Mouse (Mus musculus): Measurements from ENCODE around the gene Setd1b. TPM values are rescaled to one million over a fixed set of nuclear protein-coding genes. Genes with fewer than 3 reads are reported as not detected.

Setd1b gene
- total and polyA plus RNA-seq, 3 experiments: 0.50 to 9.1 (median 2.3) TPM

- H3K4me1 ChIP-seq (ENCODE audit: control insufficient read depth in 1 of 2, insufficient read depth in 2 of 2): no peaks in the 10 kb centered on the region
- no peaks in the 10 kb centered on the region for H3K79me2 ChIP-seq (replicated peaks; ENCODE audit: control insufficient read depth, extremely low read depth, insufficient read depth, poor library complexity, severe bottlenecking)
- dilution Hi-C loops (cut with MboI; ENCODE audit: extremely low pct_ligation_motif_present, extremely low pct_unique_long_range_greater_than_20kb, low sequenced_read_pairs) (no loop called here), in situ Hi-C loops (cut with MboI; ENCODE audit: low pct_ligation_motif_present, low pct_unique_long_range_greater_than_20kb, low sequenced_read_pairs) (loop anchor here (5.0 kb wide), 1 partner anchor 36 kb away; no protein-coding TSS in a partner anchor)
- TF ChIP-seq USF1 (IDR thresholded peaks at IDR 0.05; ENCODE audit: low read depth, low read length) (no peak), ELF1 (IDR thresholded peaks at IDR 0.05; ENCODE audit: low read depth, low read length) (no peak), BHLHE40 (IDR thresholded peaks at IDR 0.05; ENCODE audit: low read depth, low read length) (no peak), ZC3H11A (IDR thresholded peaks at IDR 0.05; ENCODE audit: low read depth, low read length) (no peak), E2F4 (IDR thresholded peaks at IDR 0.05; ENCODE audit: insufficient replicate concordance, low read depth, low read length) (no peak), IRF4 (IDR thresholded peaks at IDR 0.05; ENCODE audit: low read depth, low read length) (no peak), NELFE (IDR thresholded peaks at IDR 0.05; ENCODE audit: low read depth, low read length) (no peak)
- no peaks in the 10 kb centered on the region for H3K9me3 ChIP-seq (replicated peaks; ENCODE audit: low read length)
- no peak overlapping the region for H3K4me3 ChIP-seq (replicated peaks in 1 of 3; ENCODE audit: low read depth in 2 of 3, low read length in 2 of 3, poor library complexity in 1 of 3)
- H3K36me3 ChIP-seq (replicated peaks in 1 of 2; ENCODE audit: control insufficient read depth in 1 of 2, insufficient read depth in 1 of 2, low read length in 1 of 2): no peaks in the 10 kb centered on the region
- DNase-seq (ENCODE audit: extremely low read depth): no peak
- H3K9ac ChIP-seq (ENCODE audit: insufficient read depth, low read depth): no peak overlapping the region
- no peak overlapping the region for H3K27ac ChIP-seq (ENCODE audit: insufficient read depth, low read depth)
- peaks cover 15% of the 10 kb centered on the region for H3K27me3 ChIP-seq (replicated peaks)
- no peak overlapping the region for H3K4me2 ChIP-seq (ENCODE audit: insufficient read depth, low read depth, poor library complexity, severe bottlenecking)
Measured at GRCm38 (mm10) chr5:123190912-123191311, 48.9 kb downstream of the Setd1b start.

DNA sequence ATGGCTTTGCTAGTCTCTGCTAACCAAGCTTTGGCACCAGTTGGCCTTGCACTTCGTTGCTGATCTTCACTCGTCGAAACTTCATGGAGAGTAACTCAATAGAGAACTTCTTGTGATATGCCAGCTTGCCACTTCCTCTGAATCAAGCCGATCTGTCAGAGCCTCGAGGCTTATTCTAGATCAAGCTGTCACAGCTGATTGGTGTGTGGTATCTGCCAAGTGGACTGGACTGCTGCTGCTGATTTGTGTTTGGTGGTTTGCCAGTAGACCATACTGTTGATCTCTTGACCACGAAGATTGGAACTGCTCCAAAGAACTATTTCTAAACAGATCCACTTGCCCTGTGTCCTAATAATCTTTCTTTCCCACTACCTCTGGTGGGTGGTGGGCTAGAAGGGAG, 49.4 kb downstream of the Setd1b start:
- Histone ChIP-seq H3K27ac (ENCODE audit: insufficient read depth, low read depth) (no peak overlapping the region), H3K27me3 (replicated peaks) (peaks cover 12% of the 10 kb centered on the region), H3K9me3 (replicated peaks; ENCODE audit: low read length) (no peaks in the 10 kb centered on the region), H3K36me3 (replicated peaks in 1 of 2; ENCODE audit: control insufficient read depth in 1 of 2, insufficient read depth in 1 of 2, low read length in 1 of 2) (no peaks in the 10 kb centered on the region), H3K79me2 (replicated peaks; ENCODE audit: control insufficient read depth, extremely low read depth, insufficient read depth, poor library complexity, severe bottlenecking) (no peaks in the 10 kb centered on the region), H3K4me3 (replicated peaks in 1 of 3; ENCODE audit: low read depth in 2 of 3, low read length in 2 of 3, poor library complexity in 1 of 3) (no peak overlapping the region), H3K4me2 (ENCODE audit: insufficient read depth, low read depth, poor library complexity, severe bottlenecking) (no peak overlapping the region), H3K4me1 (ENCODE audit: control insufficient read depth in 1 of 2, insufficient read depth in 2 of 2) (no peaks in the 10 kb centered on the region; a peak in 1 of 4 replicates), H3K9ac (ENCODE audit: insufficient read depth, low read depth) (no peak overlapping the region)
- TF ChIP-seq ZKSCAN1 (IDR thresholded peaks at IDR 0.05; ENCODE audit: borderline replicate concordance, low read depth, low read length) (no peak), JUN (IDR thresholded peaks at IDR 0.05; ENCODE audit: insufficient read depth, low read depth, low read length) (no peak), UBTF (IDR thresholded peaks at IDR 0.05; ENCODE audit: low read depth, low read length) (no peak)
- no peak for DNase-seq (ENCODE audit: extremely low read depth)
- in situ Hi-C loops (cut with MboI; ENCODE audit: low pct_ligation_motif_present, low pct_unique_long_range_greater_than_20kb, low sequenced_read_pairs) (loop anchor here (5.0 kb wide), 1 partner anchor 36 kb away; no protein-coding TSS in a partner anchor), dilution Hi-C loops (cut with MboI; ENCODE audit: extremely low pct_ligation_motif_present, extremely low pct_unique_long_range_greater_than_20kb, low sequenced_read_pairs) (no loop called here)

- Histone ChIP-seq H3K4me3 (replicated peaks in 1 of 3; ENCODE audit: low read depth in 2 of 3, low read length in 2 of 3, poor library complexity in 1 of 3) (no peak overlapping the region), H3K4me1 (ENCODE audit: control insufficient read depth in 1 of 2, insufficient read depth in 2 of 2) (no peaks in the 10 kb centered on the region; a peak in 1 of 4 replicates), H3K9me3 (replicated peaks; ENCODE audit: low read length) (no peaks in the 10 kb centered on the region), H3K27me3 (replicated peaks) (peaks cover 17% of the 10 kb centered on the region), H3K79me2 (replicated peaks; ENCODE audit: control insufficient read depth, extremely low read depth, insufficient read depth, poor library complexity, severe bottlenecking) (no peaks in the 10 kb centered on the region), H3K9ac (ENCODE audit: insufficient read depth, low read depth) (no peak overlapping the region), H3K4me2 (ENCODE audit: insufficient read depth, low read depth, poor library complexity, severe bottlenecking) (no peak overlapping the region), H3K27ac (ENCODE audit: insufficient read depth, low read depth) (no peak overlapping the region), H3K36me3 (replicated peaks in 1 of 2; ENCODE audit: control insufficient read depth in 1 of 2, insufficient read depth in 1 of 2, low read length in 1 of 2) (no peaks in the 10 kb centered on the region)
- no peak for DNase-seq (ENCODE audit: extremely low read depth)
- in situ Hi-C loops (cut with MboI; ENCODE audit: low pct_ligation_motif_present, low pct_unique_long_range_greater_than_20kb, low sequenced_read_pairs) (loop anchor here (5.0 kb wide), 1 partner anchor 35 kb away; no protein-coding TSS in a partner anchor), dilution Hi-C loops (cut with MboI; ENCODE audit: extremely low pct_ligation_motif_present, extremely low pct_unique_long_range_greater_than_20kb, low sequenced_read_pairs) (no loop called here)
- TF ChIP-seq MEF2A (IDR thresholded peaks at IDR 0.05; ENCODE audit: borderline replicate concordance, low read depth, low read length) (no peak), GABPA (IDR thresholded peaks at IDR 0.05; ENCODE audit: insufficient replicate concordance, low read depth, low read length) (no peak), USF1 (IDR thresholded peaks at IDR 0.05; ENCODE audit: low read depth, low read length) (no peak), POLR2A (IDR thresholded peaks at IDR 0.05; ENCODE audit: low read depth, low read length) (no peak), JUND (conservative IDR thresholded peaks at IDR 0.05; ENCODE audit: low read depth, low read length) (no peak), ZNF384 (IDR thresholded peaks at IDR 0.05; ENCODE audit: low read depth, low read length) (no peak), CHD2 (IDR thresholded peaks at IDR 0.05; ENCODE audit: low read length) (no peak), ZMIZ1 (IDR thresholded peaks at IDR 0.05; ENCODE audit: low read depth, low read length) (no peak), HCFC1 (IDR thresholded peaks at IDR 0.05; ENCODE audit: low read depth, low read length) (no peak), JUN (IDR thresholded peaks at IDR 0.05; ENCODE audit: insufficient read depth, low read depth, low read length) (no peak), EP300 (IDR thresholded peaks at IDR 0.05; ENCODE audit: low read length) (no peak), TCF12 (IDR thresholded peaks at IDR 0.05; ENCODE audit: low read depth, low read length) (no peak), UBTF (IDR thresholded peaks at IDR 0.05; ENCODE audit: low read depth, low read length) (no peak), ELF1 (IDR thresholded peaks at IDR 0.05; ENCODE audit: low read depth, low read length) (no peak), PAX5 (IDR thresholded peaks at IDR 0.05; ENCODE audit: low read length) (no peak)
Measured at GRCm38 (mm10) chr5:123192606-123193150, 50.7 kb downstream of the Setd1b start.
